Comparison of ENCODE assay signal across 25 mouse cellular contexts in genomic region chr3:133526119-133526723, GRCm38 (mm10). TPM values are rescaled to one million over a fixed set of nuclear protein-coding genes. Genes with fewer than 3 reads are reported as not detected.
DNase-seq lines count a peak whose midpoint lies in the region; ATAC-seq and TF ChIP-seq lines count a peak whose summit lies in the region.
"Had no signal": no experiment of that assay in that cellular context is flagged by ENCODE, and none has a peak within 500 bp of the region (broad histone marks: within the 10 kb centered on the region; RNA-seq: fewer than 3 reads in every experiment).

No protein-coding gene starts in this region.

- H3K9ac ChIP-seq in hindbrain, embryonic 13.5 days = no peak overlapping the region
- H3K9ac ChIP-seq: embryonic facial prominence, embryonic 12.5 days; forebrain, embryonic 12.5 days; limb, embryonic 13.5 days; liver, embryonic 12.5 days; neural tube, embryonic 15.5 days had no signal

- TF ChIP-seq POLR2A in bone marrow macrophage, adult 2 months (IDR thresholded peaks at IDR 0.05; ENCODE audit: borderline replicate concordance, low read depth, low read length) = no peak

- ATAC-seq in megakaryocyte, adult 5-6 weeks (ENCODE audit: poor library complexity, severe bottlenecking) = peak; percentile 69
- no peak for ATAC-seq in hindbrain, embryonic 13.5 days (ENCODE audit: low FRiP score)
- no peak for ATAC-seq in frontal cortex, adult (ENCODE audit: low TSS enrichment)
- ATAC-seq: hindbrain, postnatal 0 days; liver, embryonic 12.5 days had no signal

- no peak overlapping the region for H3K4me2 ChIP-seq in hindbrain, embryonic 13.5 days
- H3K4me2 ChIP-seq: embryonic facial prominence, embryonic 12.5 days; forebrain, embryonic 12.5 days; heart, embryonic 11.5 days; limb, embryonic 13.5 days; liver, embryonic 12.5 days; midbrain, embryonic 11.5 days; neural tube, embryonic 15.5 days had no signal

- no peaks in the 10 kb centered on the region for H3K27me3 ChIP-seq in E14TG2a.4 (ENCODE audit: insufficient read depth, low read length)
- H3K27me3 ChIP-seq in hindbrain, embryonic 13.5 days = no peaks in the 10 kb centered on the region
- no peaks in the 10 kb centered on the region for H3K27me3 ChIP-seq in hindbrain, embryonic 10.5 days (ENCODE audit: insufficient read depth, poor library complexity, severe bottlenecking)
- H3K27me3 ChIP-seq: embryonic facial prominence, embryonic 12.5 days; forebrain, embryonic 12.5 days; limb, embryonic 13.5 days; liver, embryonic 12.5 days; neural tube, embryonic 15.5 days had no signal

- H3K27ac ChIP-seq in bone marrow macrophage, adult 2 months (ENCODE audit: insufficient read depth, low read depth, low read length) = peak overlapping the region; percentile 95
- no peak overlapping the region for H3K27ac ChIP-seq in hindbrain, embryonic 13.5 days
- no peak overlapping the region for H3K27ac ChIP-seq in hindbrain, embryonic 10.5 days
- H3K27ac ChIP-seq: embryonic facial prominence, embryonic 12.5 days; forebrain, embryonic 12.5 days; gastrocnemius, adult 2 months; hindbrain, postnatal 0 days; limb, embryonic 13.5 days; liver, embryonic 12.5 days; neural tube, embryonic 15.5 days had no signal

- H3K4me1 ChIP-seq in E14TG2a.4 (replicated peaks; ENCODE audit: low read depth, low read length) = peaks cover 85% of the 10 kb centered on the region
- peaks cover 44% of the 10 kb centered on the region for H3K4me1 ChIP-seq in bone marrow macrophage, adult 2 months (ENCODE audit: control insufficient read depth, insufficient read depth, low read length)
- no peaks in the 10 kb centered on the region for H3K4me1 ChIP-seq in hindbrain, embryonic 13.5 days (replicated peaks)
- no peaks in the 10 kb centered on the region for H3K4me1 ChIP-seq in hindbrain, embryonic 10.5 days (replicated peaks)
- H3K4me1 ChIP-seq: embryonic facial prominence, embryonic 12.5 days; forebrain, embryonic 12.5 days; limb, embryonic 13.5 days; neural tube, embryonic 15.5 days had no signal

- peak; percentile 24 for DNase-seq in A20 (ENCODE audit: low read depth, low spot score)
- DNase-seq in hindbrain, embryonic 10.5 days (ENCODE audit: low spot score) = no peak
- DNase-seq in adrenal gland, postnatal 4 days (ENCODE audit: low spot score in 2 of 2) = no peak
- DNase-seq: adrenal gland, postnatal 14 days; B cell, adult 2 months; cerebellum, adult 11 months; cerebellum, postnatal 10 days; gastrocnemius, adult 2 months; kidney, adult 18-20 months; lung, adult 2 months; lung, postnatal 14 days; thymus, adult 2 months had no signal

- WGBS in hindbrain, embryonic 13.5 days = 85% methylated on average over 4 of the region's 4 CpGs
- 93% methylated on average over 4 of the region's 4 CpGs for WGBS in hindbrain, embryonic 10.5 days

- H3K36me3 ChIP-seq in E14TG2a.4 (ENCODE audit: insufficient read depth, low read length) = peaks cover 35% of the 10 kb centered on the region
- no peaks in the 10 kb centered on the region for H3K36me3 ChIP-seq in hindbrain, embryonic 13.5 days
- H3K36me3 ChIP-seq in hindbrain, embryonic 10.5 days = peaks cover 11% of the 10 kb centered on the region; the same call in 1 of the 2 replicates
- H3K36me3 ChIP-seq: embryonic facial prominence, embryonic 12.5 days; forebrain, embryonic 12.5 days; liver, embryonic 12.5 days; neural tube, embryonic 15.5 days had no signal

- H3K9me3 ChIP-seq in E14TG2a.4 (ENCODE audit: low read length) = no peaks in the 10 kb centered on the region
- no peaks in the 10 kb centered on the region for H3K9me3 ChIP-seq in hindbrain, embryonic 13.5 days
- no peaks in the 10 kb centered on the region for H3K9me3 ChIP-seq in hindbrain, embryonic 10.5 days
- H3K9me3 ChIP-seq: embryonic facial prominence, embryonic 12.5 days; forebrain, embryonic 12.5 days; limb, embryonic 13.5 days; liver, embryonic 12.5 days; neural tube, embryonic 15.5 days had no signal

- TF ChIP-seq CTCF in E14TG2a.4 (conservative IDR thresholded peaks at IDR 0.05; ENCODE audit: low read length) = no peak
- TF ChIP-seq CTCF in bone marrow macrophage, adult 2 months (IDR thresholded peaks at IDR 0.05; ENCODE audit: low read depth, low read length) = no peak

- 0 out of 2 replicates have a peak overlapping the region, but pooled peaks have one; percentile 7 for H3K4me3 ChIP-seq in E14TG2a.4 (replicated peaks; ENCODE audit: low read length)
- 0 out of 2 replicates have a peak overlapping the region, but pooled peaks have one; percentile 3 for H3K4me3 ChIP-seq in bone marrow macrophage, adult 2 months (ENCODE audit: insufficient read depth, low read length)
- H3K4me3 ChIP-seq in hindbrain, embryonic 13.5 days = no peak overlapping the region
- H3K4me3 ChIP-seq in hindbrain, embryonic 10.5 days = no peak overlapping the region
- H3K4me3 ChIP-seq: embryonic facial prominence, embryonic 12.5 days; forebrain, embryonic 12.5 days; gastrocnemius, adult 2 months; limb, embryonic 13.5 days; liver, embryonic 12.5 days; neural tube, embryonic 15.5 days had no signal

RNA-seq across cellular contexts. Expression of gene Tet2, which starts 18.7 kb away (rescaled TPM):
- polyA plus RNA-seq in bone marrow macrophage, adult 2 months (2012; ENCODE audit: insufficient read depth, insufficient read length, missing spikeins) = 84.9 and 106 TPM in 2 replicates
- 62.8 and 68.7 TPM in 2 replicates for total RNA-seq in megakaryocyte, adult 5-6 weeks (2015)
- 68.7 and 85.7 TPM in 2 replicates for total RNA-seq in megakaryocyte, adult 5-6 weeks (2017)
- polyA plus RNA-seq in hindbrain, embryonic 13.5 days (2015; fragmentation: Nextera tagmentation; extraction: Ambion mirVana) = 21.7 and 24.6 TPM in 2 replicates
- 16.1 and 20.9 TPM in 2 replicates for polyA plus RNA-seq in hindbrain, embryonic 10.5 days (2016; fragmentation: Nextera tagmentation; extraction: Ambion mirVana)
- 10 to 100 TPM; 64.2 to 67.5 TPM for total RNA-seq in adrenal gland, postnatal 4 days (2021)

Comparison
In these comparisons a context has a peak if more than half of its experiments do, and no peak if none do; other contexts are left out.
1. H3K4me3 ChIP-seq: peak in E14TG2a.4 (single experiment) and bone marrow macrophage, adult 2 months (single experiment); none in hindbrain, embryonic 13.5 days (single experiment) and hindbrain, embryonic 10.5 days (single experiment).